ENCODE assay signal across 8 mouse cellular contexts in the genomic region with DNA sequence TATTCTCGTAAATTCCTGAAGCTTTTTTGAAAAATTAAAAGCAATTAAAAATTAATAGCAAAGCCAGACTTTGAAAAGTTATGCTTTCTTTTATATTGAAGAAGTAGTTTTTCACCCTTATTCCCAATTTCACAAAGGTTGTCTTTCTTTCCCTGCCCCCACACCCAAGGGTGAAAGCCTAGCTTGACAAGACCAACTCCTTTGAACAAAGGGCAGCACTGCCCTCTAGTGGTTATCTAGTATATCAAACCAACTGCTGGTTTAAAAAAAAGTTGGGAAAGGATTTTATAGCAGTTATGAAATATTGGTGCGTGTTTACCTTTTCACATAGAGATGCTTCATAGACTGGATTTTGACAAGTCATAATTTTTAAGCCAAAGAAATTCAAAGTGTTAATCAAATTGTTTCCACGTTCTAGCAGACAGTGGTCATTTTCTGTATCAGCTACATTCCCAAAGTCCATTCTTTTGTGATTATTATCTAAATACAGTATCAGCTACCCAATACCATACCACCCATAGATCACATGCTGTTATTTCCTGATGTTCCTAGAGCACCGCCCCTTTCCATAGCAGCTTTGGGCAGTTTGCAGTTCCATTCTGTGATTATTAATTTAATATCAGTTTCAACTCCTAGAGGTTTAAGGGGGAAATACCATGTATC. TPM values are rescaled to one million over a fixed set of nuclear protein-coding genes. Genes with fewer than 3 reads are reported as not detected.
DNase-seq lines count a peak whose midpoint lies in the region; ATAC-seq lines count a peak whose summit lies in the region.

No protein-coding gene starts in this region.

- no peak for ATAC-seq in hindbrain, embryonic 14.5 days (ENCODE audit: low FRiP score)
- peak; percentile 31; the same call in 1 of the 2 replicates for ATAC-seq in neural tube, embryonic 15.5 days (ENCODE audit: low FRiP score)
- ATAC-seq in activated CD4-positive, CD25-positive, alpha-beta regulatory T cell, adult 4 months = no peak

- no peak overlapping the region for H3K9ac ChIP-seq in hindbrain, embryonic 14.5 days
- H3K9ac ChIP-seq in neural tube, embryonic 15.5 days (replicated peaks) = no peak overlapping the region

- WGBS in hindbrain, embryonic 14.5 days = 39% methylated on average over 4 of the region's 4 CpGs
- 37% methylated on average over 4 of the region's 4 CpGs for WGBS in neural tube, embryonic 15.5 days

- H3K36me3 ChIP-seq in hindbrain, embryonic 14.5 days (replicated peaks; ENCODE audit: control insufficient read depth, insufficient read depth) = no peaks in the 10 kb centered on the region
- H3K36me3 ChIP-seq in neural tube, embryonic 15.5 days = no peaks in the 10 kb centered on the region

- no peak overlapping the region for H3K4me3 ChIP-seq in hindbrain, embryonic 14.5 days (replicated peaks; ENCODE audit: low read length)
- no peak overlapping the region for H3K4me3 ChIP-seq in neural tube, embryonic 15.5 days (replicated peaks)

- peak; percentile 64 for DNase-seq in right cerebral cortex, adult 18-20 months
- DNase-seq in right cerebral cortex, postnatal 25 days = no peak
- peak; percentile 77 for DNase-seq in adrenal gland, postnatal 14 days
- peak; percentile 54 for DNase-seq in embryo, embryonic 11.5 days (ENCODE audit: low read depth, low spot score)
- peak; percentile 90 for DNase-seq in hindbrain, embryonic 14.5 days (ENCODE audit: low spot score)
- peak; percentile 75 for DNase-seq in left cerebral cortex, postnatal 4 days

- H3K27me3 ChIP-seq in hindbrain, embryonic 14.5 days (ENCODE audit: control insufficient read depth, insufficient read depth, low read length) = no peaks in the 10 kb centered on the region
- H3K27me3 ChIP-seq in neural tube, embryonic 15.5 days (replicated peaks) = no peaks in the 10 kb centered on the region

- no peaks in the 10 kb centered on the region for H3K9me3 ChIP-seq in hindbrain, embryonic 14.5 days (ENCODE audit: control insufficient read depth, low read length)
- H3K9me3 ChIP-seq in neural tube, embryonic 15.5 days (replicated peaks) = no peaks in the 10 kb centered on the region

- intact Hi-C loops in left cerebral cortex, postnatal 4 days (cut with DNase I) = loop anchor here (5.0 kb wide), 1 partner anchor 1497 kb away; no protein-coding TSS in a partner anchor

- H3K4me2 ChIP-seq in hindbrain, embryonic 14.5 days (replicated peaks) = no peak overlapping the region
- H3K4me2 ChIP-seq in neural tube, embryonic 15.5 days = no peak overlapping the region

- no peak overlapping the region for H3K27ac ChIP-seq in hindbrain, embryonic 14.5 days
- H3K27ac ChIP-seq in neural tube, embryonic 15.5 days (replicated peaks) = no peak overlapping the region

- H3K4me1 ChIP-seq in hindbrain, embryonic 14.5 days (replicated peaks; ENCODE audit: control insufficient read depth, insufficient read depth, low read length) = no peaks in the 10 kb centered on the region
- no peaks in the 10 kb centered on the region for H3K4me1 ChIP-seq in neural tube, embryonic 15.5 days

RNA-seq across cellular contexts. Expression of a gene that starts 31.1 kb away (rescaled TPM):
- 0.59 and 0.60 TPM in 2 replicates for total RNA-seq in adrenal gland, postnatal 14 days (2021)
- polyA plus RNA-seq in hindbrain, embryonic 14.5 days (2014; fragmentation: Nextera tagmentation; extraction: Ambion mirVana) = 21.0 and 23.7 TPM in 2 replicates
- total RNA-seq in left cerebral cortex, postnatal 4 days (2021) = 10 to 100 TPM; 75.6 to 76.9 TPM
- 12.1 and 12.8 TPM in 2 replicates for polyA plus RNA-seq in neural tube, embryonic 15.5 days (2015; fragmentation: Nextera tagmentation; extraction: Ambion mirVana)
- polyA plus RNA-seq in activated CD4-positive, CD25-positive, alpha-beta regulatory T cell, adult 4 months (2017; shearing (Covaris generic)) = not detected

Comparison
In these comparisons a context has a peak if more than half of its experiments do, and no peak if none do; other contexts are left out.
1. RNA of a gene that starts 31.1 kb away (polyA plus RNA-seq): 21.0 to 23.7 TPM in hindbrain, embryonic 14.5 days and 12.1 to 12.8 TPM in neural tube, embryonic 15.5 days; not detected in activated CD4-positive, CD25-positive, alpha-beta regulatory T cell, adult 4 months; every median in the first group is over 10 times any median in the second.